Mouse (Mus musculus): Measurements from ENCODE around the gene Fut9.

- TF ChIP-seq POLR2A (IDR thresholded peaks at IDR 0.05; ENCODE audit: borderline replicate concordance, control insufficient read depth, low read depth, low read length) (no peak), CTCF (IDR thresholded peaks at IDR 0.05; ENCODE audit: control insufficient read depth, insufficient read depth, low read length) (no peak)
These were observed 86.1 kb downstream of the Fut9 start for GRCm38 (mm10) chr4:25713907-25714306.
